Mouse (Mus musculus) monocyte, adult 2 months (primary cell): ENCODE data around the gene Olfr824.
"Not testable (repeated sequence)": the region's sequence is repeated elsewhere in the genome, so short reads cannot be mapped to it uniquely, and the experiment has no call there.

ENCODE experiments used
- DNase-seq, 2 experiments: peaks; one replicate each; pipeline ENCODE4 v3.0.0; 2022; ENCODE audit warnings: low spot score in 2 of 2, low read depth in 1 of 2

The Olfr824 gene

GRCm38 (mm10) chr10:130129900-130130299 lies at the start of gene Olfr824:
TSS of gene Olfr824 (minus strand) at chr10:130130000.
- DNase-seq = not testable (repeated sequence)

GRCm38 (mm10) chr10:130166666-130167065 lies 36.9 kb upstream of the Olfr824 start, which contains the start of gene Olfr825:
TSS of gene Olfr825 (minus strand) at chr10:130166766.
- DNase-seq = no peak

DNA sequence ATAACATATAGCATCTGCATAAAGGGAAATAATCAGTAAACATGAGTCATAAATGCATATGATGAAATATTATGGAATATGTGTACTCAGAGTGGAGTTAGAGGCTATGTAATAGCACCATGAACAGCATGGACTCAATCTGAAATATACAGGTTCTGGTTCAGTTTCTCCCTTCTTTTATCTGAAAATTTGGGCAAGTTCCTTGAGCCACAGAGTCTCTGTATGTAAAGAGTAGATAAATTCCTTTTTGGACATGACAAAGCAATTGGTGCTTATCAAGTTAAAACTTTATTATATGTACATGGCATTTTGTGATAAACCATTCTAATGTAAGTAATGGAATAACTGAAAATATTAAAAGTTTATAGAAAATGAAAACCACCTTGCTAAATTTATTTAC lies 35.4 kb upstream of the Olfr824 start:
- no peak for DNase-seq

DNA sequence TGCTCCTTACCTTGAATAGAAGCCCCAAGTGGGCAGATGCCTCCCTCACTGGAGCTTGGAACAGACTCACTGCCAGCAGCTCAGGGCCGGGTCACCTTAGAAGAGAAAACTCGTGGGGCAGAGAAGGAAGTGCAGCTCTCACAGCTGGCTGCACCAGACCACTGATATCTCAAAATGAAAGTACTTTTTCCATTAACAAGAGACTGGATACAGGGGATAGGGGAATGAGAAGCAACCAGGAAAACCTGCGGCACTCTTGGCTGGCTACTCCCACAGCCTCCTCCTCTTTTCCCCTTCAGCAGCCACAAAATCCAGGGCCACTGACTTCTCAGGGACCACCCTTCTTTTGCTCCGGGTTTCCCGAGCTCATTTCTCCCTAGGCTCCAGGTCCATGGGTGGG lies 14.3 kb upstream of the Olfr824 start:
- DNase-seq = no peak

GRCm38 (mm10) chr10:130142481-130142880 lies 12.7 kb upstream of the Olfr824 start:
- not testable (repeated sequence) for DNase-seq

- no peak for DNase-seq
Observed at GRCm38 (mm10) chr10:130134811-130135210, 5.0 kb upstream of the Olfr824 start.

- DNase-seq = not testable (repeated sequence)
Observed at GRCm38 (mm10) chr10:130116045-130116444, 13.8 kb downstream of the Olfr824 start.

DNA sequence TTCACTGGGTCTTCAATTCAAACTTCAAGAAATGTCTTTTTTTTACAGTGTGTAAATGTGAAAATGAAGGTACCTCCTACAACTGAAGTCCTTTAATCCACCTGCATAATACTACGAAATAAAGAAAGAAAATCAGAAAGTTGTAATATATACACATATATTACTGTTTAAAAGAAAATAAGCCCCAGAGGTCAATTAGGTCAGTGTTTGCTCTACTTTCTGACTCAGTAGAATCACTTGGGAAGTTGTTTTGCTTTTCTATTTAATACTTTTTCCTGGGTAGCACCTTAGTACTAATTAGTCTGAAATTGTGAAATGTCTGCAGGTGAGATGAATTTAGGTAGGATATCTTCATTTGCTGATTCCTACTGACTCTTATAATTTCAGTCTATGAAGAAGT lies 14.5 kb downstream of the Olfr824 start, which contains the start of gene Olfr823:
Olfr823 (minus strand) TSS at position 101 of the 400 bp plus-strand sequence.
- not testable (repeated sequence) for DNase-seq

DNA sequence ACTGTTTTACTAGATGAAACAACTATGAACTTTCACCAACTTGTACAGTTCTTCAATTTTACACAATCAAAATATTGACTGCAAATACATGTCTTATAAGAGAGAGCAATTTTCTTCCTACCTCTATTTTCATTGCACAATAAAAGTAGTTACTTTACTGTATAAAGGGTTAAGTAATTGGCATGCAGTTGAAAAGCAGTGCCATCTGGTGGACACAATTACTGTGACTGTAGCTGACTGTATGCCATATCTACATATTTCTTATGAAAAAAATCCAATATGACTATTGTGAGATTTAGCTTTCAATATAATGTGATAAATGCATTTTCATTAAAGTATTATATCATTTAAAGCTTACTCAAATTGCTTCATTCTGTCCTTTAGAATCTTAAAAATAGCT lies 33.7 kb downstream of the Olfr824 start:
- no peak for DNase-seq

- no peak for DNase-seq
Observed at GRCm38 (mm10) chr10:130092838-130093440, 36.9 kb downstream of the Olfr824 start.
